Mouse (Mus musculus): ENCODE measurements around the gene Cort. TPM values are rescaled to one million over a fixed set of nuclear protein-coding genes. Genes with fewer than 3 reads are reported as not detected.
A peak's percentile ranks its signal among the peaks of the same experiment; 100 is the strongest.

The Cort gene
- polyA plus RNA-seq, 1 experiment from 2014 or later = 0.37 TPM

DNA sequence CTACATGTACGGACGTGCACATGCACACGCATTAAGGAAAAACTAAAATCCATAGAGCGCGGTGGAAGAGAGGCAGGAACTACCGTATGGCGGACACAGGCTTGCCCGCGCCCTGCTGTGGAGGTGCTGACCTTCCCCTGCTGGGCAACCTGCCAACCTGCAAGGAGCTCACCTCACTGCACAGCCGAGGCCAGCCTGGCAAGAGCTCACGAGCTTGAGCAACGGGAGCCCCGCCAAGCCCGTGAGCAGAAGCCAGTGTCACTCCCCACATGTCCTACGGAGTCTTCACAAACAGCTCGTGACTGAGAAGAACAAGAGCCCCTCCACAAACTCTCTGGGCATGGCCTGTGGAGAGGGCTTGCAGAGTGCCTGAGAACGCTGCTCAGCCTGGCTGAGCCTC is 45.0 kb downstream of the Cort start:
- WGBS = 84% methylated on average over 17 of the region's 17 CpGs
- Histone ChIP-seq H3K27ac (replicated peaks) (no peak overlapping the region), H3K27me3 (no peaks in the 10 kb centered on the region), H3K9ac (replicated peaks) (no peak overlapping the region), H3K4me1 (peaks cover 4% of the 10 kb centered on the region), H3K36me3 (no peaks in the 10 kb centered on the region), H3K4me2 (replicated peaks) (no peak overlapping the region), H3K9me3 (no peaks in the 10 kb centered on the region), H3K4me3 (no peak overlapping the region)
- no peak for ATAC-seq (ENCODE audit: low FRiP score, low read depth)

- Histone ChIP-seq H3K27ac (replicated peaks) (no peak overlapping the region), H3K36me3 (peaks cover 3% of the 10 kb centered on the region), H3K9me3 (no peaks in the 10 kb centered on the region), H3K9ac (replicated peaks) (no peak overlapping the region), H3K4me2 (replicated peaks) (no peak overlapping the region), H3K4me3 (no peak overlapping the region), H3K27me3 (no peaks in the 10 kb centered on the region), H3K4me1 (peaks cover 14% of the 10 kb centered on the region)
- ATAC-seq (ENCODE audit: low FRiP score, low read depth) = no peak
- 90% methylated on average over 8 of the region's 8 CpGs for WGBS
These were observed 46.5 kb downstream of the Cort start for GRCm38 (mm10) chr4:149080111-149080510.

- no peak overlapping the region for H3K4me2 ChIP-seq (replicated peaks)
- no peaks in the 10 kb centered on the region for H3K9me3 ChIP-seq
- peaks cover 8% of the 10 kb centered on the region for H3K36me3 ChIP-seq
- no peak overlapping the region for H3K27ac ChIP-seq (replicated peaks)
- H3K4me3 ChIP-seq = no peak overlapping the region
- no peak overlapping the region for H3K9ac ChIP-seq (replicated peaks)
- 89% methylated on average over 6 of the region's 6 CpGs for WGBS
- no peak for ATAC-seq (ENCODE audit: low FRiP score, low read depth)
- H3K4me1 ChIP-seq = peaks cover 14% of the 10 kb centered on the region
- H3K27me3 ChIP-seq = no peaks in the 10 kb centered on the region
These were observed 46.9 kb downstream of the Cort start for GRCm38 (mm10) chr4:149079629-149080028.

- H3K4me3 ChIP-seq = no peak overlapping the region
- no peak overlapping the region for H3K9ac ChIP-seq (replicated peaks)
- peaks cover 14% of the 10 kb centered on the region for H3K4me1 ChIP-seq
- peaks cover 12% of the 10 kb centered on the region for H3K36me3 ChIP-seq
- ATAC-seq (ENCODE audit: low FRiP score, low read depth) = no peak
- H3K9me3 ChIP-seq = no peaks in the 10 kb centered on the region
- WGBS = 59% methylated on average over 4 of the region's 4 CpGs
- no peaks in the 10 kb centered on the region for H3K27me3 ChIP-seq
- H3K27ac ChIP-seq (replicated peaks) = no peak overlapping the region
- no peak overlapping the region for H3K4me2 ChIP-seq (replicated peaks)
These were observed 48.3 kb downstream of the Cort start for GRCm38 (mm10) chr4:149078261-149078660.

- no peak overlapping the region for H3K4me2 ChIP-seq (replicated peaks)
- peak; percentile 41; the same call in 1 of the 2 replicates for ATAC-seq (ENCODE audit: low FRiP score, low read depth)
- H3K27me3 ChIP-seq = no peaks in the 10 kb centered on the region
- no peak overlapping the region for H3K4me3 ChIP-seq
- H3K9ac ChIP-seq (replicated peaks) = no peak overlapping the region
- no peak overlapping the region for H3K27ac ChIP-seq (replicated peaks)
- no peaks in the 10 kb centered on the region for H3K9me3 ChIP-seq
- peaks cover 26% of the 10 kb centered on the region for H3K36me3 ChIP-seq
- H3K4me1 ChIP-seq = peaks cover 14% of the 10 kb centered on the region
- 31% methylated on average over 10 of the region's 10 CpGs for WGBS
These were observed 50.5 kb downstream of the Cort start for GRCm38 (mm10) chr4:149075871-149076575.

- WGBS = 97% methylated on average over 13 of the region's 13 CpGs
- no peak overlapping the region for H3K4me3 ChIP-seq
- H3K4me2 ChIP-seq (replicated peaks) = no peak overlapping the region
- no peak overlapping the region for H3K27ac ChIP-seq (replicated peaks)
- H3K36me3 ChIP-seq = peaks cover 26% of the 10 kb centered on the region
- H3K9me3 ChIP-seq = no peaks in the 10 kb centered on the region
- H3K27me3 ChIP-seq = no peaks in the 10 kb centered on the region
- peaks cover 16% of the 10 kb centered on the region for H3K4me1 ChIP-seq
- H3K9ac ChIP-seq (replicated peaks) = no peak overlapping the region
- ATAC-seq (ENCODE audit: low FRiP score, low read depth) = no peak
These were observed 51.5 kb downstream of the Cort start for GRCm38 (mm10) chr4:149075073-149075472.

Other genes with a start within 250 kb of the Cort start
- 49.8 and 53.9 TPM in 2 replicates for gene Pex14, start 26.9 kb downstream of the Cort start, polyA plus RNA-seq (2016; fragmentation: Nextera tagmentation; extraction: Ambion mirVana)
- 25.3 and 26.4 TPM in 2 replicates for gene Dffa, start 22.6 kb downstream of the Cort start, polyA plus RNA-seq (2016; fragmentation: Nextera tagmentation; extraction: Ambion mirVana)
- gene Cenps, start 10.9 kb upstream of the Cort start, polyA plus RNA-seq (2016; fragmentation: Nextera tagmentation; extraction: Ambion mirVana) = 38.2 and 41.6 TPM in 2 replicates
- gene Pgd, start 40.0 kb upstream of the Cort start, polyA plus RNA-seq (2016; fragmentation: Nextera tagmentation; extraction: Ambion mirVana) = 120 and 129 TPM in 2 replicates
- 141 and 144 TPM in 2 replicates for gene Kif1b, start 180.9 kb upstream of the Cort start, polyA plus RNA-seq (2016; fragmentation: Nextera tagmentation; extraction: Ambion mirVana)

All from midbrain, embryonic 12.5 days (tissue).